Comparison of ENCODE assay signal across 18 mouse cellular contexts in genomic region chr5:68039077-68039476, GRCm38 (mm10). TPM values are rescaled to one million over a fixed set of nuclear protein-coding genes. Genes with fewer than 3 reads are reported as not detected.
A peak's percentile ranks its signal among the peaks of the same experiment; 100 is the strongest.
DNase-seq lines count a peak whose midpoint lies in the region; ATAC-seq lines count a peak whose summit lies in the region.
"Had no signal": no experiment of that assay in that cellular context is flagged by ENCODE, and none has a peak within 500 bp of the region (broad histone marks: within the 10 kb centered on the region; RNA-seq: fewer than 3 reads in every experiment).

No protein-coding gene starts in this region.

- ATAC-seq in megakaryocyte progenitor cell, adult 5-6 weeks (replicated peaks; ENCODE audit: poor library complexity): peak; percentile 93
- ATAC-seq: forebrain, embryonic 14.5 days; intestine, embryonic 15.5 days had no signal

- DNase-seq in 416B (ENCODE audit: low read depth): peak; percentile 71
- peak; percentile 69 for DNase-seq in MEL-GATA-1-ER (ENCODE audit: extremely low read depth, low read depth)
- DNase-seq in lung, postnatal 10 days: peak; percentile 6
- DNase-seq in cerebellum, postnatal 36 days: no peak
- DNase-seq in cerebellum, postnatal 4 days (ENCODE audit: low spot score in 2 of 2): no peak
- DNase-seq in right cerebral cortex, postnatal 10 days (ENCODE audit: low spot score in 2 of 2): no peak
- DNase-seq: adrenal gland, postnatal 10 days; cerebellum, adult 11 months; cerebellum, adult 9-11 months; gastrocnemius, adult 2 months; gastrocnemius, postnatal 36 days; heart, adult 18-20 months; heart, postnatal 14 days had no signal

RNA-seq across cellular contexts. Expression of gene Grxcr1, which starts 7.4 kb away (rescaled TPM):
- total RNA-seq in megakaryocyte progenitor cell, adult 5-6 weeks (2015): not detected in 2 replicates
- total RNA-seq in megakaryocyte progenitor cell, adult 5-6 weeks (2017): not detected in 2 replicates
- total RNA-seq: adrenal gland, postnatal 10 days; adrenal gland, postnatal 4 days; ES-E14; gastrocnemius, adult 2 months; gastrocnemius, postnatal 36 days; heart, adult 18-20 months; heart, postnatal 14 days had no signal

Comparison
In these comparisons a context has a peak if more than half of its experiments do, and no peak if none do; other contexts are left out.
1. DNase-seq: peak in 416B (single experiment), MEL-GATA-1-ER (single experiment) and lung, postnatal 10 days (single experiment); none in cerebellum, postnatal 36 days (0 of 2), cerebellum, postnatal 4 days (0 of 2) and right cerebral cortex, postnatal 10 days (0 of 2).